Mouse (Mus musculus): ENCODE data around the gene Eif2s1. TPM values are rescaled to one million over a fixed set of nuclear protein-coding genes. Genes with fewer than 3 reads are reported as not detected.

Eif2s1 gene
- polyA plus RNA-seq, 1 experiment from 2014 or later: 77.7 TPM

DNA sequence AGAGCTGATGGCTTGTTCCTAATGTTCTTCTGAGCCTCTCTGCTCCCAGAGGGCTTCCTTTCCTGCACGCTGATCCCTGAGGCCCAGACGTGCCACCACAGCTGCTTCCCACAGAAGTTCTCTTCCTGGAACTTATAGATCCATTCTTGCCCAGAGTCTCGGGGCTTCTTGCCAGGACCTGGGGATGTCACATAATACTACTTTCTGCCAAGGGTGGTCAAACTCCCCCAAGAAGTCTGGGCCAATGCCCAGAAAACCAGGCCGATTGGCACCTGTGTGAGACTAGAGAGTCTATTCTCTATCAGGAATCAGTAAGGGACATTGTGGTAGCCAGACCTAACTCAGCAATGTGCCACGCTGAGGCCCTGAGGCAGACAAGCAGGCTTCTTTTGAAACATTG, 65.7 kb downstream of the Eif2s1 start:
- no peak overlapping the region for H3K27ac ChIP-seq (ENCODE audit: low read length)
- H3K36me3 ChIP-seq (ENCODE audit: insufficient read depth, low read length): no peaks in the 10 kb centered on the region
- no peak overlapping the region for H3K4me2 ChIP-seq (replicated peaks; ENCODE audit: low read depth, low read length)
- DNase-seq (ENCODE audit: low spot score) (no peak), ATAC-seq (no peak)
- no peak overlapping the region for H3K9ac ChIP-seq (replicated peaks; ENCODE audit: low read depth)
- no peak for TF ChIP-seq CTCF (IDR thresholded peaks at IDR 0.05)
- no peak for TF ChIP-seq EP300 (IDR thresholded peaks at IDR 0.05)
- 65% methylated on average over 5 of the region's 5 CpGs for WGBS
- no peak overlapping the region for H3K4me3 ChIP-seq (ENCODE audit: low read depth, low read length)
- H3K4me1 ChIP-seq (ENCODE audit: insufficient read depth, low read depth, low read length): no peaks in the 10 kb centered on the region
- H3K9me3 ChIP-seq (ENCODE audit: low read length): no peaks in the 10 kb centered on the region
- H3K27me3 ChIP-seq (replicated peaks; ENCODE audit: insufficient read depth, low read length): no peaks in the 10 kb centered on the region

DNA sequence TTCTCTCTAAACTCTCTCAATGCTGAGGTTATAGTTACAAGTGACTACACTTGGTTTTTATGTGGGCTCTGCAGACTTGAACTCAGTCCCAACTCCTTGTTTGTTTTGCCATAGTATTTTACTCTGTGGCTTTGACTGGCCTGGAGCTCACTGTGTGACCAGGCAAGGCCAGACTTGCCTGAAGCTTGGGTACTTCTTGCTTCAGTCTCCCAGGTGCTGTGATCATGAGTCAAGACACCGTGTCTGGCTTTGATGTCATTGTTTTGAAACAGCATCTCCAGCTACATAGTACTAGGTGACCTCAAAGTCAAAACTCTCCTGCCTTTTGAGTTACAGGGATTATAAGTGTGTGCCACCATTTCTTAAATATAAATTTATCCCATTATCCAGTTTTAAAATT, 68.3 kb downstream of the Eif2s1 start:
- H3K27ac ChIP-seq (ENCODE audit: low read length): no peak overlapping the region
- DNase-seq (ENCODE audit: low spot score): no peak
- no peaks in the 10 kb centered on the region for H3K36me3 ChIP-seq (ENCODE audit: insufficient read depth, low read length)
- no peaks in the 10 kb centered on the region for H3K4me1 ChIP-seq (ENCODE audit: insufficient read depth, low read depth, low read length)
- no peak overlapping the region for H3K4me3 ChIP-seq (ENCODE audit: low read depth, low read length)
- no peak overlapping the region for H3K9ac ChIP-seq (replicated peaks; ENCODE audit: low read depth)
- 77% methylated on average over 1 of the region's 1 CpGs for WGBS
- H3K9me3 ChIP-seq (ENCODE audit: low read length): no peaks in the 10 kb centered on the region
- TF ChIP-seq CTCF (IDR thresholded peaks at IDR 0.05): no peak
- ATAC-seq: no peak
- H3K4me2 ChIP-seq (replicated peaks; ENCODE audit: low read depth, low read length): no peak overlapping the region
- H3K27me3 ChIP-seq (replicated peaks; ENCODE audit: insufficient read depth, low read length): no peaks in the 10 kb centered on the region

DNA sequence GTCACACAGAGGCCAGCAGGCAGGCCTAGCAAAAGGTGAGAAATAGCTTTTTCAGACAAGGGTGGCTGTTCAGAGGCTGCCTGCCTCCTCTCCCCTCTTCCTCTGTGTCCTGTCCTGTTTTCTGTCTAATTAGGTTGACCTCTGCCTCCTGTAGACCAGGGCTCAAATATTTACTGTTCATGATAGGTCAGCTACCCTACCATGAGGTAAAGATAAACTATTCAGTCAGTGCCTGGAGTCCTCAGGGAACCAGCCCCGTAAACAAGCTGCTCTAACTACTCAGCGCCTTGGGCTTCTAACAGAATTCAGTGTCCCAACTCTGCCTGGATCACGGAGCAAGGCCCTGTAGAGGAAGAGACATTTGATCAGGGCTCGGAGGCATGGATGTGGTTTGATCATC, 74.9 kb downstream of the Eif2s1 start:
- no peak overlapping the region for H3K9ac ChIP-seq (replicated peaks; ENCODE audit: low read depth)
- ATAC-seq (no peak), DNase-seq (ENCODE audit: low spot score) (no peak)
- H3K36me3 ChIP-seq (ENCODE audit: insufficient read depth, low read length): no peaks in the 10 kb centered on the region
- no peak overlapping the region for H3K4me3 ChIP-seq (ENCODE audit: low read depth, low read length)
- no peak overlapping the region for H3K4me2 ChIP-seq (replicated peaks; ENCODE audit: low read depth, low read length)
- no peaks in the 10 kb centered on the region for H3K27me3 ChIP-seq (replicated peaks; ENCODE audit: insufficient read depth, low read length)
- TF ChIP-seq CTCF (IDR thresholded peaks at IDR 0.05): no peak
- no peak for TF ChIP-seq EP300 (IDR thresholded peaks at IDR 0.05)
- 52% methylated on average over 4 of the region's 4 CpGs for WGBS
- H3K9me3 ChIP-seq (ENCODE audit: low read length): no peaks in the 10 kb centered on the region
- no peaks in the 10 kb centered on the region for H3K4me1 ChIP-seq (ENCODE audit: insufficient read depth, low read depth, low read length)
- H3K27ac ChIP-seq (ENCODE audit: low read length): no peak overlapping the region

Other genes starting within 250 kb of the Eif2s1 start
- gene Fam71d, start 170.3 kb upstream of the Eif2s1 start, polyA plus RNA-seq (2015; fragmentation: Nextera tagmentation; extraction: Ambion mirVana): 0.17 and 0.31 TPM in 2 replicates
- gene Mpp5, start 112.9 kb upstream of the Eif2s1 start, polyA plus RNA-seq (2015; fragmentation: Nextera tagmentation; extraction: Ambion mirVana): 26.9 and 36.0 TPM in 2 replicates
- 64.0 and 64.4 TPM in 2 replicates for gene Atp6v1d, start 181 bp upstream of the Eif2s1 start, polyA plus RNA-seq (2015; fragmentation: Nextera tagmentation; extraction: Ambion mirVana)
- 2.6 and 2.8 TPM in 2 replicates for gene Plek2, start 45.1 kb downstream of the Eif2s1 start, polyA plus RNA-seq (2015; fragmentation: Nextera tagmentation; extraction: Ambion mirVana)
- gene Tmem229b, start 145.8 kb downstream of the Eif2s1 start, polyA plus RNA-seq (2015; fragmentation: Nextera tagmentation; extraction: Ambion mirVana): 5.1 and 5.3 TPM in 2 replicates
- 1.9 and 2.2 TPM in 2 replicates for gene Plekhh1, start 167.3 kb downstream of the Eif2s1 start, polyA plus RNA-seq (2015; fragmentation: Nextera tagmentation; extraction: Ambion mirVana)
- 14.8 and 15.7 TPM in 2 replicates for gene Pigh, start 227.8 kb downstream of the Eif2s1 start, polyA plus RNA-seq (2015; fragmentation: Nextera tagmentation; extraction: Ambion mirVana)

Data from lung, postnatal 0 days (tissue).